Mouse (Mus musculus) gastrocnemius, postnatal 36 days (tissue): ENCODE results near the gene Pigk. TPM values are rescaled to one million over a fixed set of nuclear protein-coding genes. Genes with fewer than 3 reads are reported as not detected.
"Not testable (repeated sequence)": the region's sequence is repeated elsewhere in the genome, so short reads cannot be mapped to it uniquely, and the experiment has no call there.

Experiments
- DNase-seq, 2 experiments: peaks; one replicate each; pipeline ENCODE4 v3.0.0; 2022
- intact Hi-C: fragments of 180-260 bp; cut with DNase I; formaldehyde crosslinking; loops from one replicate; pipeline ENCODE4 v1.15.1; 2025
- long read RNA-seq, 2 experiments: library from polyadenylated mRNA; stranded (forward); transcript quantifications; one replicate each; pipeline ENCODE4 v2.0.0; 2021
- total RNA-seq, 2 experiments: library from RNA; stranded (reverse); gene quantifications; 2 replicates each; pipeline ENCODE4 v1.2.3; 2021

Pigk gene
- total RNA-seq = 10 to 100 TPM; 16.4 to 18.6 TPM
- long read RNA-seq, experiment 1, full-length matches to known transcripts = 15 of 20 reads
- long read RNA-seq, experiment 1, partial matches to known transcripts = 1 of 20 reads
- long read RNA-seq, experiment 1, other reads (novel, unspliced or antisense) = 4 of 20 reads
- long read RNA-seq, experiment 2, full-length matches to known transcripts = 20 of 24 reads
- long read RNA-seq, experiment 2, partial matches to known transcripts = 0 of 24 reads
- long read RNA-seq, experiment 2, other reads (novel, unspliced or antisense) = 4 of 24 reads

- intact Hi-C loops = loop anchor here (10.0 kb wide), 1 partner anchor 239 kb away; no protein-coding TSS in a partner anchor
- peak; percentile 84 to 90 for DNase-seq
Observed at GRCm38 (mm10) chr3:152713991-152714902, at the start of gene Pigk. Pigk (plus strand) TSS chr3:152714100.

DNA sequence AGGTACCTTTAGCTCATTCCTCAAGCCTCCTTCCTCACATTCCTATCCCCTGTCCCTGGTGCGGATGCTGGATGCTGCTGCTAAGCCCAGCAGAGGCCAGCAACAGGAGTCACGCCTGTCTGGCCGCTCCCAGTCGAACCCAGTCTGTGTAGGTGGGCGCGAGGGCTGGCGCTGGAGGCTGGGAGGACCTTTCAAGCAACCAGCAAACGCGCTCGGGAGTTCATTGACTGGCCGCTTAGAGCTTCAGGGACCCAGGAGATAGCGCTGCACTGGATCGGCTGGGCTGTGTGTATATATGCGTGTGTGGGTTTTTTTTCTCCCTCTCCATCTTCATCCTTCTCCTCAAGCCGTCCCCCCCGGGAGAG is 46.9 kb upstream of the Pigk start:
- DNase-seq = no peak
- intact Hi-C loops = no loop called here

- peak; percentile 4 to 15 for DNase-seq
Observed at GRCm38 (mm10) chr3:152667356-152668211, 46.3 kb upstream of the Pigk start.

GRCm38 (mm10) chr3:152668239-152668638 is 45.7 kb upstream of the Pigk start, which contains the start of gene Ak5:
Ak5 (minus strand) TSS chr3:152668360.
- intact Hi-C loops = no loop called here
- no peak for DNase-seq

More at GRCm38 (mm10) chr3:152667356-152668211, 46.3 kb upstream of the Pigk start:
- intact Hi-C loops = no loop called here

DNA sequence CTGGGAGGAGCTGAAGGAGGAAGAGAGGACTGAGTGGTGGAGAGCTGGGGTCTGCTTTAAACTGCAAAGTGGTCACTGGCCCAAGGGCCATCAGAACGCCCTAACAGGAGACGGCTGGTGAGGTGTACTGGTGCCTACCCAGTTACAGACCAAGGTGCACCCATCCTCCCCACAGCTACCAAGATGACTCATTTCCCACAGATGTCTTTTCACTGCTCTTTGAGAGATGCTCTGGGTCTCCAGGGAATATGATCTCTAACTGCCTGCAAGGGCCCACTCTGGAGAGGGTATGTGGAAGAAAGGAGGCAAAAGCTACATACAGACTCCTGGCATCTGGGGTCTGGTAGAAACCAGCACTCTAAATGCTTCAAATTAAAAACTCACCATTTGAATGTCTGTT is 45.1 kb upstream of the Pigk start:
- no peak for DNase-seq
- intact Hi-C loops = no loop called here

DNA sequence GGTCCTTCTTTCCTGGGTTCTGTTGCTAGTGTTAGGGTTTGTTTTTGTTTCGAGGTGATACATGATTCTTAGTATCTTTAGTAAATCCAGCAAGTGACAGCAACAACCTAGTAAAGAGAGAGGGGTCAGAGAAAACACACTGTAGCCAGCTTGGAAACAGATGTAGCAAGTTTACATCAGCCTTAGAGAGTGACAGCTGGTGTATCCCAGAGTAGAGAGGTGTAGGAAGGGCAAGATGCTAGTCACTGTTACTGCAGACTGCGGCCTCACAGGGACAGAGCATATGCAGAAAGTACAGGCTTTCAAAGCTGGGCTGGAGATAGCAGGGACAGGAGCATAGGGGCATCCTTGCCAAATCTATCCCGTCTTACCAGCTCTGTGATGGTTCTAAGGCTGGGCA is 44.1 kb upstream of the Pigk start:
- no peak for DNase-seq
- intact Hi-C loops = no loop called here

GRCm38 (mm10) chr3:152674663-152675062 is 39.2 kb upstream of the Pigk start:
- intact Hi-C loops = no loop called here
- no peak for DNase-seq

GRCm38 (mm10) chr3:152688532-152688931 is 25.4 kb upstream of the Pigk start:
- intact Hi-C loops = no loop called here
- no peak for DNase-seq

DNA sequence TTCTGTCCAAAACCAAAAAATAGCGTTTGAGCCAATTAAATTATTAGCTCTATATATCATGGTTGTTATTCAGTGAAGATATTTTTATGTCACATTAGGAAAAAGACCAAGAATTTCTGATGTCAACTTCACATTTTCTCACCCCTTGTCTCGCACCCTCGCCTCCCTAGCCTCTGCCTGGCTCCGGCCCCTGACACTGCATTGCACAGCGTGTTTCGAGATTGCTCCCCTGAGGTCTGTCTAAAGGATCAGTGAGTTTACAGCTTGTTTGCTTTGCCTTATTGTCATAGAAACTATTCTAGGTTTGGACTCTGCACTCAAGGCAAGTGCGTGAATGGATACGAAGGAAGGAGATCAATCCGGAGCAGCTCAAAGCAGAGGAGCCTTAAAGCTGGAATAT is 24.8 kb upstream of the Pigk start:
- intact Hi-C loops = no loop called here
- peak in 1 of 2 experiments; percentile 11 for DNase-seq

DNA sequence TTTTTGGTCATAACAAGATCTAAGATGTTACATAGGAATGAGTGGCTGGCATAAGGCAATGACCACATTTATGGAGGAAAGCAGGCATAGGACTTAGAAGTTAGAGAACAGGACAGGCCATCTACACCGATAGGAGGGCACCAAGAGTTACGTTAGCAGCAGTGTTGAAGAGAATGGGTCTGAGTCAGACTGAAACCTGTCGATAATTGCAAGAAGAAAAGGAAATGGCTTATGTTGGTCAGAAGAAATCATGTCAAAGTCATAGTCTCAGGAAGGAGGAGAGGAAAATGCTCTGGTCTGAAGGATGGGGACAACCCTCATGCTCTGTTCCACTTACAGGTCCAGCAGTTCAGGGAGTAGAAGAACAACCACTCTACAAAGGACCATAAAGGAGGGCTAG is 18.9 kb upstream of the Pigk start:
- intact Hi-C loops = no loop called here
- no peak for DNase-seq

DNA sequence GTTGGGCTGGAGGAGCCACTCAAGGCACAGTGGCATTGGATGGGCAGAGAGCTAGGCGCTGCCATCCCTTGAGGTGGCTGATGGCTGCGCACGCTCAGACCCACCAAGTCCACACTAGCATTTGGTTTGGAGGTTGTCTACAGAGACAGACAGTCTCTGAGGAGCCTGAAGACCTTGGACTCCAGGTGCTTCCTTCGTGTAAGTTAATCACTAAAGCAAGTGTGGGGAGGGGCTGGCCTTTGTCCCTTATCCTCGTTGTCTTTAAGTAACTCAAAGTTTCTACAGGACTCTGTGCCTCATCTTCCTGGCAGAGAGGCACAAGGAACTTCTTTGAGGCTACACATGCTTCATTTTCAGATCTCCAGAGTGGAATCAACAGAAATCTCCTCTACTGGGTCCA is 15.9 kb upstream of the Pigk start:
- no peak for DNase-seq
- intact Hi-C loops = no loop called here

DNA sequence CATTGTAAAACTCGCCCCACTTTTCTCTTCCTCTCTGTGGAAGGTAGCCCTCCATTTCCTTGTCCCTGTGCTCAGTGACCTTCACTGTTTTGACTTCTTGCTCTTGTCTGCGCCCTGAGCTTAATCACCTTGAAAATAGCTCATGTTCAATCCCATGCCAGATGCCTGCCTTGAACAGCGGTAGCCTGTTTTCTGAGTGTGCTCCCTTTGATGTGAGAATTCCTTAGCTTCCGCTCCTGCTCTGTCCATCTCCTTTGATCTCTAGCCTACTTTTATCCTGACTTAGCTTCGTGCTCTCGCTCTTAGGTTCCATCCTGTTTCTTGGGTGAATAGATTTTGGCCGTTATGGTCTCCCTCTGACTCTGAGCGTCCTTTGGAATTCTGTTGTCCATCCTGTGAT is 14.6 kb upstream of the Pigk start:
- intact Hi-C loops = no loop called here
- no peak for DNase-seq

GRCm38 (mm10) chr3:152701536-152701935 is 12.4 kb upstream of the Pigk start:
- intact Hi-C loops, DNase-seq: not testable (repeated sequence)

DNA sequence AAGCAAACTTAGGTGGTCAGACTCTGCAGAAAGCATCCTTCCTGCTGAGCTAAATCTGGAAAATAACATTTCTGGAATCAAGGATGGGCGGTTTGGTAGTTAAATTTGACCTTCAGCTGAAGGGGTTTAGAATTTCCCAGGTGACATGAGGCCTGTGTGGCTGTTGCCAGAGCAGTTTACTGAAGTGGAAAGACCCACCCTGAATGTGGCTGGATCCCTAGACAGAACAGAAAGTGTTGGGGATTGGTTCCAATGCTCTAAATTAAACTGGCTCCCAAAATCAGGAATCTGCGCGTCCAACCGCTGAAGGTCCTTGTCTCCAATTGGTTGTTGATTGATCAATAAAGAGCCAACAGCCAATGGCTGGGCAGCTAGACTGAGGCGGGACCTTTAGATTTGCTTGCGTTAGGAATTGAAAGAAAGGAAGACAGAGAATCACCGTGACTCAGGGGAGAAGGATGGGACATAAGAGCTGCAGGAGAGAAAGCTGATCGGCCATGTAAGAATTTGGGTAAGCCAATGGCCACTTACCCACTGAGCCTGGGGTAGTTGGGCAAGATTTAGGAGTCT is 11.5 kb upstream of the Pigk start:
- intact Hi-C loops = no loop called here
- DNase-seq = no peak

- no peak for DNase-seq
- intact Hi-C loops = no loop called here
Observed at GRCm38 (mm10) chr3:152705826-152706225, 8.1 kb upstream of the Pigk start.

GRCm38 (mm10) chr3:152706901-152707300 is 7.0 kb upstream of the Pigk start:
- intact Hi-C loops = no loop called here

DNA sequence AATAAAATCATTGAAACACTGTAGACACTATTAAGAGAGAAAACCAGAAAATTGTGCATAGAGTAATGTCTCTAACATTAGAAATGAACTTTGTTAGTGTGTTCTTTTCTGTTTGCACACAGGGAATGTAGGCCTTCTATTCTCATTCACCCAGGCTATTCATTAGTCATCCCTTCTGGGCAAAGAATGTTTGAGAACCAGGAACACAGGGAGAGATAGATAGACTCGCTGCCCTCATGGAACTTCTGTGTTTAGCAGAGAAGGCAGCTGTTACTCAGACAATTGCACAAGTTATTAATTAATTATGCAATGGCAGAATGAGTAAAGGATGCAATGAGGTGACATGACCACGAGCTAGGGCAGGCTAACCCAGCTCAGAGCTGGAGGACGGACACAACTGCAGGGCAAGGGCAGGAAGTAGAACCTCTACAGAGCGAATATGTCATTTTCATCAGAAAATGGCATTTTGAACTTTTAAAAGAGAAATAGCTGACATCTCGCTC is 6.5 kb upstream of the Pigk start:
- DNase-seq = no peak
- intact Hi-C loops = no loop called here

More at GRCm38 (mm10) chr3:152706901-152707300, 7.0 kb upstream of the Pigk start:
- DNase-seq = no peak

DNA sequence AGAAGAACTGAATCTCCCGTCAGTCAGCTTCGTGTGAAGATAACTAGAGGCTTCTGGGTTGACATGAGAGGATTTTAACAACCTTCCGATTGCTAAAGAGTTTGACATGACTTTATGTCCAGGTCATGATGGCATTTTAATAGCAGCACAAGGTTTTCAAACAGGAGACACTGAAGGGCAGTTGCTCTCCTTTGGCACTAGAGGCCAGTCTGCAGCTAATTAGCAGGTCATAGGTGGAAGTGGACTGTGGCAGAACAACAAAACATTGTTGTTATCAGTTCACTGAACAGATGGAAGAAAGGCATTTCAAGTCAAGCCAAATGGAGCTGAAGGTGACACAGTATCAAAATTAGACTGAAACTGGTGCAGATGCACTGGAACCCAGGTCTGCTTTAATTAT is 4.0 kb upstream of the Pigk start:
- intact Hi-C loops = loop anchor here (10.0 kb wide), 1 partner anchor 235 kb away; no protein-coding TSS in a partner anchor
- no peak for DNase-seq

- intact Hi-C loops = loop anchor here (10.0 kb wide), 1 partner anchor 238 kb away; no protein-coding TSS in a partner anchor
- no peak for DNase-seq
Observed at GRCm38 (mm10) chr3:152712957-152713356, 943 bp upstream of the Pigk start.

- intact Hi-C loops = no loop called here
- no peak for DNase-seq
Observed at GRCm38 (mm10) chr3:152721301-152721700, 7.4 kb downstream of the Pigk start.
